Mouse (Mus musculus) testis, adult 2 months (tissue): ENCODE data around the gene Timp3. TPM values are rescaled to one million over a fixed set of nuclear protein-coding genes. Genes with fewer than 3 reads are reported as not detected.

ENCODE experiments used
- H3K27ac ChIP-seq: fragments of 200-500 bp; 2 replicates; pipeline ENCODE4 v1.5.1; 2012; ENCODE audit warnings: low read depth, low read length; ENCODE audit not compliant: control insufficient read depth, insufficient read depth
- H3K27me3 ChIP-seq: fragments of 200-500 bp; 2 replicates; pipeline ENCODE4 v1.6.1; 2012; ENCODE audit warnings: mild to moderate bottlenecking, low read length, moderate library complexity; ENCODE audit not compliant: control insufficient read depth, insufficient read depth
- H3K36me3 ChIP-seq: fragments of 200-500 bp; 2 replicates; pipeline ENCODE4 v1.6.1; 2012; ENCODE audit warnings: mild to moderate bottlenecking, low read length; ENCODE audit not compliant: control insufficient read depth, insufficient read depth
- H3K4me1 ChIP-seq: fragments of 200-500 bp; 2 replicates; pipeline ENCODE4 v1.6.1; 2012; ENCODE audit warnings: low read length; ENCODE audit not compliant: control insufficient read depth, insufficient read depth
- H3K4me3 ChIP-seq: fragments of 200-500 bp; 2 replicates; pipeline ENCODE4 v1.5.1; 2012; ENCODE audit warnings: low read depth, mild to moderate bottlenecking, low read length, moderate library complexity, mixed read lengths; ENCODE audit not compliant: control insufficient read depth
- CTCF ChIP-seq: fragments of 200-500 bp; IDR thresholded peaks from 2 replicates; pipeline ENCODE4 v1.5.1; 2012; ENCODE audit warnings: low read depth, mild to moderate bottlenecking, inconsistent platforms, low read length, moderate library complexity; ENCODE audit not compliant: control insufficient read depth, insufficient read depth, insufficient replicate concordance
- POLR2A ChIP-seq: fragments of 200-500 bp; IDR thresholded peaks from 2 replicates; pipeline ENCODE4 v1.6.1; 2012; ENCODE audit warnings: low read depth, mild to moderate bottlenecking, inconsistent platforms, low read length, moderate library complexity; ENCODE audit not compliant: control insufficient read depth
- polyA plus RNA-seq: library from polyadenylated mRNA; depleted of rRNA; stranded (reverse); fragments of >200 nt; gene quantifications from 2 replicates; pipeline ENCODE4 v1.2.3, GENCODE M21; 2012

The Timp3 gene
- polyA plus RNA-seq, 1 experiment: 12.0 TPM

- no peaks in the 10 kb centered on the region for H3K27me3 ChIP-seq
- no peak overlapping the region for H3K4me3 ChIP-seq
- TF ChIP-seq POLR2A (no peak), CTCF (no peak)
- H3K4me1 ChIP-seq: no peaks in the 10 kb centered on the region
- no peak overlapping the region for H3K27ac ChIP-seq
- no peaks in the 10 kb centered on the region for H3K36me3 ChIP-seq
These were observed 56.8 kb downstream of the Timp3 start for GRCm38 (mm10) chr10:86356819-86357563.

DNA sequence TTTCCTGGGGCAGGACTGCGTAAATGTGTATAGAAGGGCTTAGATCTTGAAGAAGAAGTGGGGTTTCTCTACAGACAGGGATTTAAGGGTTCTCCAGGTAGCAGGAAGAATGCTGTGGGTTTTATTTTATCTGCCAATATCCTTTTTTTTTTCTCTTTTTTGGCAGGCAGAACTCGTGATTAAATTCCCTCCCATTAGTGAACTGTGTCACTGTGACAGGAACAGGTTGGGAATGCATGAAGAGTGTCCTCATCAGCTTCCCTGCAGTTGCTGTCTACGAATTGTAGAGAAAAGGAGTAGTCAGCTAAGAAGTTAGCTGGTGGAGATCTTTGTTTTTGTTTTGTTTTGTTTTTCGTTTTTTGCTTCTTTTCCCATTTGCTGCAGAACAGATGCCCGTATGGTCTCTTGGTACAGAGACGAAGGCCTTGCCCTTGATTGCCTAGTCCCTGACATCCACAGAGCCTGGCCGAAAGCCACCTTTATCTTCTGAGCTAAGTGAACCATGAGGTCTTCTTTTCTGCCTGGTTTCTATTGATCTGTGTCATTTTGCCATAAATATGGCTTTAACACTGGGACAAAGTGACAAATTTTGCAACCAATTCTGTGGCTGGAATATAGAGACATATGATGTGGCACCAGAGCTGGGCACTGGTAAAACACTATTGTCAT lies 58.3 kb downstream of the Timp3 start:
- H3K4me1 ChIP-seq: no peaks in the 10 kb centered on the region
- TF ChIP-seq CTCF (no peak), POLR2A (no peak)
- H3K36me3 ChIP-seq: no peaks in the 10 kb centered on the region
- no peak overlapping the region for H3K27ac ChIP-seq
- H3K4me3 ChIP-seq: no peak overlapping the region
- H3K27me3 ChIP-seq: no peaks in the 10 kb centered on the region

DNA sequence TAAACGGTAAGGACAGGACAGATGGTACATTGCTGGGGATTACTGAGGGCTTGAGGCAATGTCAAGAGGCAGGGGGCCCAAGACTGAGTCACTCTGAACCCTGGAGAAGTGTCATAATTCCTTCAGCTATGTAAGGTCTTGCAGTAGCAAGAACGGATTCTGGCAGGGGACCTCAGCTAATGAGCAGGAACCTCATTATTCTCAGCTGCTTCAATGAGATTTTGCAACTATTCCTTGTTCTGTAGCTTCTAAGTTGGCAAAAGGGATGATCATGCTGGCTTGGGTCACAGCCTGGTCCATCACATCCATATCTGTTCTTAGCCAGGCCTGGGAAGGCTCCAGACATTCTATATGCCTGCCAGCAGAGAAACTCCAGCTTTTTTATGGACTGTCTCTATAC lies 59.0 kb downstream of the Timp3 start:
- no peak for TF ChIP-seq CTCF
- no peak for TF ChIP-seq POLR2A
- no peak overlapping the region for H3K4me3 ChIP-seq
- H3K27ac ChIP-seq: no peak overlapping the region
- no peaks in the 10 kb centered on the region for H3K4me1 ChIP-seq
- no peaks in the 10 kb centered on the region for H3K27me3 ChIP-seq
- no peaks in the 10 kb centered on the region for H3K36me3 ChIP-seq

- Histone ChIP-seq H3K36me3 (no peaks in the 10 kb centered on the region), H3K4me1 (no peaks in the 10 kb centered on the region), H3K27me3 (no peaks in the 10 kb centered on the region), H3K4me3 (no peak overlapping the region), H3K27ac (no peak overlapping the region)
- TF ChIP-seq POLR2A (no peak), CTCF (no peak)
These were observed 59.5 kb downstream of the Timp3 start for GRCm38 (mm10) chr10:86359699-86360098.

- Histone ChIP-seq H3K27ac (no peak overlapping the region), H3K4me3 (no peak overlapping the region), H3K4me1 (no peaks in the 10 kb centered on the region), H3K27me3 (no peaks in the 10 kb centered on the region), H3K36me3 (no peaks in the 10 kb centered on the region)
- TF ChIP-seq POLR2A (no peak), CTCF (no peak)
These were observed 63.6 kb downstream of the Timp3 start for GRCm38 (mm10) chr10:86363669-86364309.

DNA sequence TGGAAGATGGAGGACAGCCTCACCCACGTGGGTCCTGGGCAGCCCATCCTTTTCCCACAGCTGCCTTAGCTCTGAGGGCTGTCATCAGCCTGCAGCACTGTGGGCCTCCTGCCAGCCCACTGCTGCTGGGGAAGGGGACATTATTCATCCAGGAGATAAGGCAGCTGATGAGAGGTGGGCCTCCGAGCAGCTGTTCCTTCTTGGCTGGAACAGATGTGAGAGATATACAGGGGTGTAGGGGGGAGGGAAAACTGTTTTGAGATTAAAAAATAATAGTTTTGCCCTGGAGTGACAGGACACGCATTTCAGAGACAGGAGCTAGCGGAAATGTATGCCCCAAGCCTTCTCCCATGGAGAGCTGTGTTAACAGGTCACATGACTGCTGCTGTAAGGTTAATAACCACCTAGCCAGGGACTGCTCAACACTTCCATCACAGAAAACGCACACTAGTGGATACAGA lies 65.5 kb downstream of the Timp3 start:
- H3K36me3 ChIP-seq: no peaks in the 10 kb centered on the region
- H3K4me3 ChIP-seq: no peak overlapping the region
- TF ChIP-seq CTCF (no peak), POLR2A (no peak)
- H3K27ac ChIP-seq: no peak overlapping the region
- H3K4me1 ChIP-seq: no peaks in the 10 kb centered on the region
- H3K27me3 ChIP-seq: no peaks in the 10 kb centered on the region

- Histone ChIP-seq H3K27ac (no peak overlapping the region), H3K36me3 (no peaks in the 10 kb centered on the region), H3K27me3 (no peaks in the 10 kb centered on the region), H3K4me3 (no peak overlapping the region), H3K4me1 (no peaks in the 10 kb centered on the region)
- TF ChIP-seq CTCF: no peak
- TF ChIP-seq POLR2A: no peak
These were observed 67.2 kb downstream of the Timp3 start for GRCm38 (mm10) chr10:86367346-86367745.
